Mouse (Mus musculus) intestine, embryonic 14.5 days (tissue): Measurements from ENCODE around the gene Il20rb. TPM values are rescaled to one million over a fixed set of nuclear protein-coding genes. Genes with fewer than 3 reads are reported as not detected.

Experiments used
- ATAC-seq: fragments of 200-750 bp; cut with Nextera tagmentation; replicated peaks from 2 replicates; pipeline ENCODE4 v1.8.0; 2017; ENCODE audit warnings: low read depth, moderate number of reproducible peaks, moderate TSS enrichment, moderate library complexity; ENCODE audit not compliant: low FRiP score, low TSS enrichment
- DNase-seq: peaks from one replicate; pipeline ENCODE4 v3.0.0-alpha.2; 2018; ENCODE audit warnings: low spot score
- H3K27ac ChIP-seq: fragments of 300-500 bp; sonication (generic); 2 replicates; pipeline ENCODE4 v1.5.1; 2014; ENCODE audit warnings: low read depth, mild to moderate bottlenecking, control low read depth
- H3K27me3 ChIP-seq: fragments of 300-500 bp; sonication (generic); replicated peaks from 2 replicates; pipeline ENCODE4 v1.6.1; 2014; ENCODE audit warnings: low read length, control low read depth; ENCODE audit not compliant: control insufficient read depth, insufficient read depth
- H3K36me3 ChIP-seq: fragments of 300-500 bp; sonication (generic); 2 replicates; pipeline ENCODE4 v1.6.1; 2014; ENCODE audit warnings: low read length, control low read depth; ENCODE audit not compliant: control insufficient read depth, insufficient read depth
- H3K4me1 ChIP-seq: fragments of 300-500 bp; sonication (generic); replicated peaks from 2 replicates; pipeline ENCODE4 v1.6.1; 2014; ENCODE audit warnings: low read length, control low read depth, mixed read lengths; ENCODE audit not compliant: control insufficient read depth, insufficient read depth
- H3K4me2 ChIP-seq: fragments of 300-500 bp; sonication (generic); 2 replicates; pipeline ENCODE4 v1.6.1; 2014; ENCODE audit warnings: low read length
- H3K4me3 ChIP-seq: fragments of 300-500 bp; sonication (generic); 2 replicates; pipeline ENCODE4 v1.5.1; 2014; ENCODE audit warnings: low read depth, low read length, control low read depth, mixed read lengths
- H3K9ac ChIP-seq: fragments of 300-500 bp; sonication (generic); 2 replicates; pipeline ENCODE4 v1.6.1; 2014; ENCODE audit warnings: mild to moderate bottlenecking, low read length
- H3K9me3 ChIP-seq: fragments of 300-500 bp; sonication (generic); 2 replicates; pipeline ENCODE4 v1.6.1; 2016; ENCODE audit warnings: low read length, control low read depth; ENCODE audit not compliant: control insufficient read depth
- WGBS: fragments of 180-500 bp; shearing (Covaris S2); extraction: QIAGEN DNeasy Blood & Tissue Kit; methylation state at CpG from one replicate; pipeline ENCODE4 v1.1.7; 2014; 5-methylcytosine and 5-hydroxymethylcytosine counted together
- polyA plus RNA-seq: library from polyadenylated mRNA; unstranded; fragments of >200 nt; fragmentation: Nextera tagmentation; extraction: Ambion mirVana; gene quantifications from 2 replicates; pipeline ENCODE4 v1.2.1, GENCODE M21; 2014

Gene Il20rb
- polyA plus RNA-seq, 1 experiment from 2014 or later, result 1.5 TPM

GRCm38 (mm10) chr9:100430911-100431310, 55.7 kb downstream of the Il20rb start:
- H3K9me3 ChIP-seq, result no peaks in the 10 kb centered on the region
- no peak for DNase-seq
- H3K4me3 ChIP-seq, result no peak overlapping the region
- WGBS, result 36% methylated on average over 2 of the region's 2 CpGs
- no peak overlapping the region for H3K4me2 ChIP-seq
- H3K4me1 ChIP-seq, result no peaks in the 10 kb centered on the region
- no peaks in the 10 kb centered on the region for H3K36me3 ChIP-seq
- no peaks in the 10 kb centered on the region for H3K27me3 ChIP-seq
- ATAC-seq, result no peak
- no peak overlapping the region for H3K9ac ChIP-seq
- H3K27ac ChIP-seq, result no peak overlapping the region

- no peaks in the 10 kb centered on the region for H3K36me3 ChIP-seq
- H3K27ac ChIP-seq, result no peak overlapping the region
- H3K9ac ChIP-seq, result no peak overlapping the region
- DNase-seq, result no peak
- WGBS, result 77% methylated on average over 8 of the region's 8 CpGs
- no peak overlapping the region for H3K4me3 ChIP-seq
- H3K4me1 ChIP-seq, result no peaks in the 10 kb centered on the region
- no peaks in the 10 kb centered on the region for H3K27me3 ChIP-seq
- H3K4me2 ChIP-seq, result no peak overlapping the region
- H3K9me3 ChIP-seq, result no peaks in the 10 kb centered on the region
- no peak for ATAC-seq
Observed at GRCm38 (mm10) chr9:100419644-100420043, 66.9 kb downstream of the Il20rb start.

DNA sequence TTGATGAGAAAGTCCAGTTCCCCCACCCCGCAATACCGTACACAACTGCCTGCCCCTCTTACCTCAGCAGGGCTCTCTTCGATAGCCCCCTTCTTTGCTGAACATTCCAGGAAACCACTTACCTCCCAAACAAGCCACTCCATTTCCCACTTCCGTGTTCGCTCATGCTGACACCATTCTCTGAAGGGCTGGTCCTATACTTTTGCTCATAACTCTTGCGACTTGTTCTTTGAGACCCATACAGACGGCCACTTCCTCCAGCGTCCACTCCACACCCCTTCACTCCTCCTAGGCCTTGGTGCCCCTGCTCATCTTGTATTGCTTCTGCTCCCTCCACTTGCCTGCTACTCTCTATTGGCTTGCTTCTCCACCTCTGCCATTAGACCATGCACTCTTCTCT, 67.5 kb downstream of the Il20rb start:
- Histone ChIP-seq H3K4me3 (no peak overlapping the region), H3K9me3 (no peaks in the 10 kb centered on the region), H3K27me3 (no peaks in the 10 kb centered on the region), H3K9ac (no peak overlapping the region), H3K27ac (no peak overlapping the region), H3K36me3 (no peaks in the 10 kb centered on the region), H3K4me2 (no peak overlapping the region), H3K4me1 (no peaks in the 10 kb centered on the region)
- 87% methylated on average over 8 of the region's 8 CpGs for WGBS
- no peak for DNase-seq
- ATAC-seq, result no peak

DNA sequence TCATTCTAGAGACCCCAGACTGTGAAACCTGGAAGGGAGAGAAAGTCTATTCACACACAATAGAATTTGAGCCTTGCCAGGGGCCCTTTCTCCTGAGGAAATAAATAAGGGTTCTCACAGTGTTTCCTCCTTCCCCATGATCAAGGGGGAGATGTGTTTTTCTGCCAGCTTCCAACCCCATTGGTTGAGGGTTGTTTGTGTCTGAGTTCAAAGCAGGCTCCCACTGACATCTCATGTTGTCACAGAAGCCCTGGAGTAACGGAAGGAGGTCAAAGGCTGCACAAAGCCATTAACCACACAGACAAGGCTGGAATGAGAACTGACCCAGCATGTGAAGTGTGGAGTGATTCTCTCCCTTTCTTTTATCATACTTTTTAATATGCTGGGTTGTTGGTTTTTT, 69.8 kb downstream of the Il20rb start:
- WGBS, result 49% methylated on average over 1 of the region's 1 CpGs
- no peak overlapping the region for H3K4me2 ChIP-seq
- no peak overlapping the region for H3K27ac ChIP-seq
- H3K4me3 ChIP-seq, result no peak overlapping the region
- no peaks in the 10 kb centered on the region for H3K27me3 ChIP-seq
- no peaks in the 10 kb centered on the region for H3K9me3 ChIP-seq
- DNase-seq (no peak), ATAC-seq (no peak)
- H3K36me3 ChIP-seq, result no peaks in the 10 kb centered on the region
- no peaks in the 10 kb centered on the region for H3K4me1 ChIP-seq
- H3K9ac ChIP-seq, result no peak overlapping the region

GRCm38 (mm10) chr9:100416299-100416698, 70.3 kb downstream of the Il20rb start:
- Histone ChIP-seq H3K9me3 (no peaks in the 10 kb centered on the region), H3K4me3 (no peak overlapping the region), H3K9ac (no peak overlapping the region), H3K27me3 (no peaks in the 10 kb centered on the region), H3K36me3 (no peaks in the 10 kb centered on the region), H3K4me2 (no peak overlapping the region), H3K4me1 (no peaks in the 10 kb centered on the region), H3K27ac (no peak overlapping the region)
- ATAC-seq (no peak), DNase-seq (no peak)
- 81% methylated on average over 6 of the region's 6 CpGs for WGBS

DNA sequence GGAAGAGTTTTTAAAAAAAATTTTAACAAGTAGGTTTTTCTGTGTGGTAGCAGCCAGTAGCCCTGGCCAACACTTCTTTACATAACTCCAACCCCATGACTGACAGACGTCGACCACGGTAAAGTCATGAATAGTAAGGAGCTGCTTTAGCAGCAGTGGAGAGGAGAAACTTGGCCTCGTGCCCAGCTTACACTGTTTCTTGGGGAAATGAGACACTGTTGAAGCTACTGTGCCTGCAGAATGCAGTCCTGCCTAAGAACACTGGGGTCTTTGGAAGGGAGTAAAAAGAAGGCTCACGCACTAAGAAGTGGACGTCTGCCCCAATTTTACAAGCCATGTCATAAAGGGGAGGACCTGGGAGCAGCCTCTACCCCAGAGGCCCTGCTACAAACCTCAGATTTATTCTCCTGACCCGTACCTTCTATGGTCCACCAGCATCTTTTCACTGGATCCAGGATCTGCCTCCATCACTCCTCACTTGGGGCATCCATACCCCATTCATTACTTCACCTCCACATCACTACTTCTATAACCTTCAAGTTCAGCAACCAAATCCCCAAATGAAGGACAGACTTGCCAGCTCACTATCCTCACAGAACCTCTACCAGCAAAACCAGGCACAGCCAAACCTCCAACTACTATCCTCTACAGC, 71.1 kb downstream of the Il20rb start:
- Histone ChIP-seq H3K4me3 (no peak overlapping the region), H3K9me3 (no peaks in the 10 kb centered on the region), H3K4me2 (no peak overlapping the region), H3K27me3 (no peaks in the 10 kb centered on the region), H3K27ac (no peak overlapping the region), H3K9ac (no peak overlapping the region), H3K4me1 (no peaks in the 10 kb centered on the region), H3K36me3 (no peaks in the 10 kb centered on the region)
- ATAC-seq (no peak), DNase-seq (no peak)
- 53% methylated on average over 7 of the region's 7 CpGs for WGBS

Other genes starting within 250 kb of the Il20rb start
- gene Nck1, start 59.3 kb upstream of the Il20rb start, polyA plus RNA-seq, result 57.2 and 65.8 TPM in 2 replicates
- gene Slc35g2, start 84.3 kb upstream of the Il20rb start, polyA plus RNA-seq, result 4.4 and 5.3 TPM in 2 replicates
- gene Stag1, start 111.0 kb upstream of the Il20rb start, polyA plus RNA-seq, result 45.4 and 51.7 TPM in 2 replicates